Mouse (Mus musculus) layer of hippocampus, postnatal 10 days (tissue): ENCODE data around the gene Mri1. TPM values are rescaled to one million over a fixed set of nuclear protein-coding genes. Genes with fewer than 3 reads are reported as not detected.

Experiments
- DNase-seq, 2 experiments: peaks; one replicate each; pipeline ENCODE4 v3.0.0; 2021; ENCODE audit warnings: low spot score in 2 of 2
- long read RNA-seq: library from polyadenylated mRNA; stranded (forward); transcript quantifications from one replicate; pipeline ENCODE4 v2.0.0, GENCODE M21; 2023
- total RNA-seq, 2 experiments: library from RNA; stranded (reverse); gene quantifications; 2 replicates each; pipeline ENCODE4 v1.2.3; 2021

The Mri1 gene
- 10 to 100 TPM; 27.4 to 29.0 TPM for total RNA-seq
- long read RNA-seq, transcript Mri1-203 (5 exons, 2,819 nt), result major isoform, 12 of 26 reads
- long read RNA-seq, partial matches to known transcripts, result 7 of 26 reads
- long read RNA-seq, other reads (novel, unspliced or antisense), result 5 of 26 reads

GRCm38 (mm10) chr8:84256822-84257610, at the start of gene Mri1:
Mri1 (minus strand) TSS chr8:84257326.
- peak; percentile 77 to 81 for DNase-seq

- DNase-seq, result no peak
Observed at GRCm38 (mm10) chr8:84303951-84304350, 46.8 kb upstream of the Mri1 start.

- no peak for DNase-seq
Observed at GRCm38 (mm10) chr8:84297029-84297785, 40.1 kb upstream of the Mri1 start.

GRCm38 (mm10) chr8:84291688-84292087, 34.6 kb upstream of the Mri1 start:
- DNase-seq, result peak; percentile 62 to 73

- DNase-seq, result no peak
Observed at GRCm38 (mm10) chr8:84291086-84291485, 34.0 kb upstream of the Mri1 start.

- DNase-seq, result no peak
Observed at GRCm38 (mm10) chr8:84288892-84289291, 31.8 kb upstream of the Mri1 start.

GRCm38 (mm10) chr8:84285665-84286064, 28.5 kb upstream of the Mri1 start:
- DNase-seq, result peak; percentile 45 to 57

DNA sequence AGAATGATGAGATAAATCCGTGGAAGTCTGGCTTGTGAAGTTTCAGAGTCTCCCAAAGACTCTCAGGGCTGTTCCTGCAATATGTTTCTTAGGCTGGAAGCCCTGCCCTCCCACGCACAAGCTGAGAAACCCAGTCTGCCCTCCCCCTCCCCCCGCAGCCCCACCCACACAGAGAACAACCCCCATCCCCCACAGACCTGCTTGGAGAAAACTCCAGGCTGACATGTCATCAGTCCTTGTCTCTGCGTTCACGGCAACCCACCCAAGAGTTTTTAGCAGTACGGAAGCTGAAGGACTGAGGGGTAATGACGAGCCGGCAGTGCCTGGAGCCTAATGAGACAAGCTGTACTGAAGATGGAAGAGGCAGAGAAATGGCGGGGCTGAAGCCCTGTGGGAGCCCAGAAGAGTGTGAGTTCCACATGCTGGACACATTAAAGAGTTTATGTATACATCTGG, 27.5 kb upstream of the Mri1 start:
- peak in 1 of 2 experiments; percentile 34 for DNase-seq

DNA sequence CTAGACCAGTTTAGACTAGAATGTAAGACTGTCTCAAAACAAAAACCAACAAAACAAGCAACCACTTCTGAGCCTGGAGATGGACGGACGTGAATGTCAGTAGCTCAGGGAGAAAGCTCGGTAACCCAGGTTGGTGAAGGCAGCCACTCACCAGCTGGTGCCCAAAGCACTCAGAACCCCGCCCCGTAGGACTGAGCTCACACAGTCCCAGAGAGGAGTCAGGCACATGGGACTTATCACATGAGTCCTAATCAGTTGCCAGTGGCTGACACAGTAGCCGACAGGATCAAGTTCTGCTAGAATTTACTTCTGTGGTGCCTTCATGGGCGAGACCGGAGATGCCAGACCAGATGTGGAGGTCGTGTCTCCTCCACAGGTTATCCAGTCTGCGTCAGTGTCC, 23.7 kb upstream of the Mri1 start:
- no peak for DNase-seq

- DNase-seq, result no peak
Observed at GRCm38 (mm10) chr8:84276447-84276846, 19.3 kb upstream of the Mri1 start.

- DNase-seq, result no peak
Observed at GRCm38 (mm10) chr8:84273968-84274367, 16.8 kb upstream of the Mri1 start.

- no peak for DNase-seq
Observed at GRCm38 (mm10) chr8:84272302-84272701, 15.2 kb upstream of the Mri1 start.

DNA sequence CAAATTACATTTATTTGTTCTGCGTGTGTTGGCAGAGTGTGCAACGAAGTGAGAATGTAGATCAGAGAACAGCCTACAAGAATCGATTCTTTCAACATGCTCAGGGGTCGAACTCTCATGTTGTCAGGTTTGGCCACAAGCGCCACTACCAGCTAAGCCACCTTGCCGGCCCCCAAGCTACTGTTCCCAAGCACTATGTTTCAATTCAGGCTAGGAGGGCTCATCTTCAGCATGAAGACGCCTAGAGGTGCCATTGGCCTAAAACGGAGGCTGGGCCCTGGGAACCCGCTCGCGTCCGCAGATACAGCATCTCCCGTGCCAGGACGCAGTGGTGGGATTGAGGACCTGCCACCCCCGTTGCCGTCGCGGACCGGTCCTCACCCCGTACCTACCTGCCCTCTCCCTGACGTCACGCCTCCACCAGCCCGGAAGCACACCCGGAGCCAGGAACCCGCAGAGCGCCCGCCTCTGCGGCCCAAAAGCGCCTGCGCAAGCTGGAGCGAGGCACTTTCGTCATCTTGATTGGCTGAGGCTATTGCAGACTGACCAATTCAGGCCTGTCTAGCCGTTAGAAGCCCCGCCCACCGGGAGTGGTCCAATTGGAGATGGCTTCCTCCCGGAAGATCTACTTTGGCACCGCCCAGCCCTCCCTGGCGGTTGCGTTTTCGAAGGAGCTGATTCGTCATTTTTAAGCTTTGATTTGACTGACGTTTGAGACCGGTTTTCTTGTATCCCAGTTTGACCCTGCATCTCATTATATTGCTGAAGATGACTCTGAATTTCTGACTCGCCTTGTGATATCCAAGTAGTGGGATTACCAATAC, 13.0 kb upstream of the Mri1 start, which contains the start of gene Ccdc130:
TSS of gene Ccdc130 (minus strand) at position 431 of the 824 bp plus-strand sequence.
- DNase-seq, result peak; percentile 99

GRCm38 (mm10) chr8:84261098-84261497, 4.0 kb upstream of the Mri1 start:
- DNase-seq, result no peak

- DNase-seq, result peak in 1 of 2 experiments; percentile 25
Observed at GRCm38 (mm10) chr8:84256458-84256821, 686 bp downstream of the Mri1 start.

DNA sequence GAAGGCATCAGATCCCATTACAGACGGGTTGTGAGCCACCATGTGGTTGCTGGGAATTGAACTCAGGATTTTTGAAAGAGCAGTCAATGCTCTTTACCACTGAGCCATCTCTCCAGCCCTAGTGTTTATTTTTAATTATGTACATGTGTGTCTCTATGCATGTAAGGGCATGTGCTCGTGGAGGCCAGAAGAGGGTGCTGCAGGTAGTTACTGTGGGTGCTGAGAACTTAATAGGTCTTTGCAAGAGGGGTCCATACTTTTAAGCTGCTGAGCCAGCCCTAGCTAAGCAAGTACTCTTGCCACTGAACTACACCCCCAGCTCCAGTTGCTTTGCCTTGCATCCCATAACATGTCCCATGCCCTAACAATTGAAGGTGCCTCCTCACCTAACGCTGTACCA, 1.3 kb downstream of the Mri1 start:
- DNase-seq, result no peak

DNA sequence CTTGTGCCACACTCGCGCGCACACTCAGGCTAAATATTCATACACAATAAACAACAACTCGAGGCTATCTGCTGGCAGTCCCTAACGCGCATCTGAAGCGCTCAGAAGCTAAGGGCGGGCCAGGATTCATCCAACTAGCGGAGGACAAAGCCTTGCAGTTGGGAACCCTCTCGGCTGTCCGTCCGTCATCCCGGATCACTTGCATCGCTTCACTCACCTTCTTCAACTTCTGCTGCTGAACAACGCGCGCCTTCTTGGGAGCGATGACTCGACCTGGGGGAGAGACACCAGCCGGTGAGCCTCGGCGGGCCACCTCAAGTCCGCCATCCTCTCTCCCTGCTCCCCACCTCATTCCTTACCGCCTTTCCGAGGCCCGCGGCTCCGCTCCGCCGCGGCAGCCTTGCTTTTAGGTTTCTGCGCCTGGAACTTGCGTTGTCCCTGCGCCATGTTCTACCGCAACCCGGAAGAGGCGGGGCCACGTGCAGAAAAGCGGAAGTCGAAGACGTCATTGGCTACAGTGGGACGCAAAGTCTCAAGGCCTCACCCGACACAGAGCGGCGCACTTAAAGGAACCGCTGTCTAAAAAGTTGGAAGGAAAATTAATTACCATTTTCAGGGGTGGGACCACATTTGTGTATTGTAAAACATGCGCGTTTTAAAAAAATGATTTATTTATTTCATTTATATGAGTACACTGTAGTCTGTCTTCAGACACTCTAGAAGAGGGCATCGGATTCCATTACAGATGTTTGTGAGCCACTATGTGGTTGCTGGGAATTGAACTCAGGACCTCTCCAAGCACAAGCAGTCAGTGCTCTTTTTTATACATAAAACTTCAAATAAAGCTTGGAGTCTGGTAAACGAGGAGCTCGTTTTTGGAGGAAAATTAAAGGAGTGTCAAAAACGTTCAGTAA, 7.6 kb downstream of the Mri1 start, which contains the start of gene D8Ertd738e:
TSS of gene D8Ertd738e (minus strand) at position 463 of the 914 bp plus-strand sequence.
- peak; percentile 80 to 85 for DNase-seq

- DNase-seq, result peak in 1 of 2 experiments; percentile 36
Observed at GRCm38 (mm10) chr8:84241821-84242220, 15.3 kb downstream of the Mri1 start.

GRCm38 (mm10) chr8:84241167-84241566, 16.0 kb downstream of the Mri1 start:
- DNase-seq, result no peak
